Mouse (Mus musculus) heart, adult 2 months (tissue): Measurements from ENCODE around the gene Uevld. TPM values are rescaled to one million over a fixed set of nuclear protein-coding genes. Genes with fewer than 3 reads are reported as not detected.
A peak's percentile ranks its signal among the peaks of the same experiment; 100 is the strongest.

ENCODE experiments used
- DNase-seq, 2 experiments: peaks; one replicate each; pipeline ENCODE4 v3.0.0; 2021
- H3K27ac ChIP-seq: fragments of 200-600 bp; 2 replicates; pipeline ENCODE4 v1.8.1; 2022
- H3K27me3 ChIP-seq: fragments of 200-500 bp; 2 replicates; pipeline ENCODE4 v1.6.1; 2012; ENCODE audit warnings: mild to moderate bottlenecking, low read length, inconsistent platforms, mixed read lengths; ENCODE audit not compliant: control insufficient read depth, insufficient read depth
- H3K36me3 ChIP-seq: fragments of 200-500 bp; 2 replicates; pipeline ENCODE4 v1.6.1; 2012; ENCODE audit warnings: low read length, inconsistent platforms; ENCODE audit not compliant: control insufficient read depth, insufficient read depth
- H3K4me1 ChIP-seq: fragments of 200-500 bp; 2 replicates; pipeline ENCODE4 v1.6.1; 2011; ENCODE audit warnings: low read length; ENCODE audit not compliant: control insufficient read depth, insufficient read depth
- H3K4me3 ChIP-seq: fragments of 200-600 bp; 2 replicates; pipeline ENCODE4 v1.8.1; 2022
- H3K79me2 ChIP-seq: fragments of 200-500 bp; replicated peaks from 2 replicates; pipeline ENCODE4 v1.6.1; 2012; ENCODE audit warnings: mild to moderate bottlenecking, inconsistent platforms, low read length, moderate library complexity, mixed read lengths; ENCODE audit not compliant: control insufficient read depth, insufficient read depth
- H3K9ac ChIP-seq: fragments of 200-500 bp; 2 replicates; pipeline ENCODE4 v1.6.1; 2012; ENCODE audit warnings: low read depth, mild to moderate bottlenecking, control low read depth, inconsistent platforms, low read length, mixed read lengths
- CTCF ChIP-seq: fragments of 200-600 bp; IDR thresholded peaks from 2 replicates; pipeline ENCODE4 v1.8.1; 2022; ENCODE audit warnings: antibody characterized with exemption, mild to moderate bottlenecking, moderate library complexity
- EP300 ChIP-seq: fragments of 200-500 bp; IDR thresholded peaks from 2 replicates; pipeline ENCODE4 v1.6.1; 2011; ENCODE audit warnings: low read depth, low read length, control low read depth; ENCODE audit not compliant: insufficient read depth
- POLR2A ChIP-seq: fragments of 200-500 bp; IDR thresholded peaks from 2 replicates; pipeline ENCODE4 v1.6.1; 2011; ENCODE audit warnings: mild to moderate bottlenecking, low read depth, low read length, control low read depth; ENCODE audit not compliant: insufficient read depth
- WGBS: fragments of 180-500 bp; shearing (Covaris S2); methylation state at CpG from one replicate; pipeline ENCODE4 v1.1.7; 2018; 5-methylcytosine and 5-hydroxymethylcytosine counted together
- intact Hi-C: fragments of 180-260 bp; cut with DNase I; formaldehyde crosslinking; loops from one replicate; pipeline ENCODE4 v1.15.1; 2025
- polyA plus RNA-seq: library from polyadenylated mRNA; depleted of rRNA; stranded (reverse); fragments of >200 nt; gene quantifications from 2 replicates; pipeline ENCODE4 v1.2.3, GENCODE M21; 2012
- total RNA-seq, 2 experiments: library from RNA; stranded (reverse); gene quantifications; 2 replicates each; pipeline ENCODE4 v1.2.3; 2021

Gene Uevld
- total and polyA plus RNA-seq, 3 experiments: 2.9 to 10.3 (median 9.0) TPM

DNA sequence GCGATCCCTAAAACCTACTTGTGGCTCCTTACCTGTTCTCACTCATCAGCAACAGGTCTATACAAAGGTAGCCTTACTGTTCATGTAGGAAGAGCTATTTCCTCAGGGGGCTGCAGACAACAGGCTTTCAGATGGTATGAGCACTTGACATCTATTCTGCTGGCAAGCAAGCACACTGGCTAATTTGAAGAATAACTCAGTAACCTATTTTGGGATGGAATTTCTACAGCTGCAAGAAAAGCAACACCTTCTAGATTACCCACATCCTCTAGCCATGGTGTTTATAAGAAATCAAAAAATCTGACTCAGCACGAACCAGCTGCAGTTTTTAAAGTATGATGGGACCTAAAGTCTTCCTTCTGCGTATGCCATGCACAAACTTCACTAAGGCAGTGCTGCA lies 27.0 kb downstream of the Uevld start:
- Histone ChIP-seq H3K27ac (no peak overlapping the region), H3K9ac (no peak overlapping the region), H3K79me2 (no peaks in the 10 kb centered on the region), H3K4me3 (no peak overlapping the region), H3K36me3 (no peaks in the 10 kb centered on the region), H3K4me1 (no peaks in the 10 kb centered on the region), H3K27me3 (no peaks in the 10 kb centered on the region)
- TF ChIP-seq CTCF: no peak
- no peak for TF ChIP-seq POLR2A
- TF ChIP-seq EP300: no peak
- WGBS: 94% methylated on average over 3 of the region's 3 CpGs
- intact Hi-C loops: no loop called here
- no peak for DNase-seq

DNA sequence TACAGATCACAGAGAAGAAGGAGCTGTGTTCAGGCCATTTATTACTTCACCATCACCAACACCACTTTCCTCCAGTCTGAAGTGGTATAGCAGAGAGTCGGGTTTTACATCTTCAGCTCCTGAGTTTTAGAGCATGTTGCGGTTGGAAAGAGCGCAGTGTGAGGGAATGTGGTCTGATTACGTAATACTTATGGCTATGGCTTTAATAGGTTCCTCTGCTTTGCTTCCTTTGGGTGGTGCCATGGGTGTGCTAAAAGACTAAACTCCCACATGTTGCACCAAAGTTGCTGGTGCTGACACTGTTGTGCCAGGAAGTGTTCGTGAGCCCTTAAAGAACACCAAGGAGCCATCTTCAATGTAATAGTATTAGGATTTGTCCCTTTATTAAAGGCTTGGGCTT lies 30.0 kb downstream of the Uevld start:
- TF ChIP-seq CTCF (no peak), POLR2A (no peak), EP300 (no peak)
- DNase-seq: no peak
- no peaks in the 10 kb centered on the region for H3K79me2 ChIP-seq
- no peaks in the 10 kb centered on the region for H3K27me3 ChIP-seq
- no peak overlapping the region for H3K9ac ChIP-seq
- WGBS: 81% methylated on average over 5 of the region's 5 CpGs
- no peak overlapping the region for H3K27ac ChIP-seq
- no peaks in the 10 kb centered on the region for H3K4me1 ChIP-seq
- H3K4me3 ChIP-seq: no peak overlapping the region
- no peaks in the 10 kb centered on the region for H3K36me3 ChIP-seq
- intact Hi-C loops: no loop called here

DNA sequence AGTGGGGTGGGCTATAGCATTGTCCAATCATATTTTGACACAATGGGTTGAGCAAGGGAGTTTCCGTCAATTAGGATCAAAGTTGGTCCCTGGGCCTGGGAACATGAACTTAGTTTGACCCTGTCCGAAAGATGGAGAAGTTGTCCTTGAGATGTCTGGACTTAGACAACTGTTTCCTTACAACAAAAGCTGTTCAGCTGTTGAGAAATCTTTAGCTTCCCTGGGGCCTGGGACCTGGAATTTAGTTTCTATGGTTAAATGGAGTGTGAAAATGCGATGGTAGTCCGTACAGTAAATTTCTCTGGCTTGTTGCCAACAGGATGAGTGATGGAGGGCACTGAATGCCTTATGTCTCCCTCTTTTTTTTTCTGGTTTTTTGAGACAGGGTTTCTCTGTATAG lies 36.3 kb downstream of the Uevld start:
- intact Hi-C loops: loop anchor here (5.0 kb wide), 1 partner anchor 85 kb away; the partner anchor contains the start of gene Spty2d1

DNA sequence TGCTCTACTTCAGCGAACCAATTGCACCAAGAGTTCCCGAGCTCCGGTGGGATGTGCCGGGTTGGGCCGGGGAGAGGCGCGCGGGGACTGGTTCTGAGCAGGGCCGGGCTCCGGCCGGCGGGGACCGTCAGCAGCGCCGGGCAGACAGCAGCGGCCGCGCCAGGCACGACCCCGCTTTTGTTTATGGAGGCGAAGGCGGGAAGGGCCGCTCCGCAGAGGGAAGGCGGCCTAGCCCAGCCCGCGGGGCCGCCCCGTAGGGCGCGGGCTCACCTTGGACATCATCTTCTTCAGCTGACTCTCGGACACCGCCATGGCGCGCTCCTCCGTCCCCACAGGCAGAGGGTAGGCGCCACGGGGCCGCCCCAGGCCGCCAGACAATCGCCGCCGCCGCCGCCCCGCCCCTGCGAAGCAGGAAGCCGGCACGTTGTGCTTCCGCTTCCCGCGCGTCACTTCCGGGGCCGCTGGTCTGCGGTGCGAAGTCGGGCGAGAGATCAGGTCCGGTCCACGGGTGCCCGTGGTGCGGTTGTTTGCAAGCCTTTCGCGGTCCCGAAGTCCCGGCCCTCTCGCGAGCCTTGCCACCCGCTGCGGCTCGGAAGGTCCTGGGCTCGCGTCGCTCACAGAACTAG lies 38.7 kb downstream of the Uevld start, which contains the start of gene Tsg101:
Gene Tsg101, minus strand, starts transcription at position 419 of the 626 bp plus-strand sequence.
- DNase-seq: peak; percentile 95 to 97
- Histone ChIP-seq H3K4me1 (peaks cover 5% of the 10 kb centered on the region), H3K4me3 (peak within 1 kb of the TSS; percentile 88), H3K27ac (peak within 1 kb of the TSS; percentile 99), H3K79me2 (0 out of 2 replicates have a peak, but pooled peaks cover 2% of the 10 kb centered on the region), H3K36me3 (peaks cover 3% of the 10 kb centered on the region; the same call in 1 of the 2 replicates), H3K27me3 (no peaks in the 10 kb centered on the region), H3K9ac (peak within 1 kb of the TSS; percentile 98)
- TF ChIP-seq POLR2A (peak; percentile 98), CTCF (peak; percentile 47), EP300 (no peak)
- under 1% methylated on average over 75 of the region's 75 CpGs for WGBS
- intact Hi-C loops: loop anchor here (2.0 to 10.0 kb wide), 5 partner anchors 37 to 205 kb away; partner anchors contain the start of genes Gtf2h1, Hps5, Saa3 and Saal1

More for the DNA sequence above, 36.3 kb downstream of the Uevld start:
- no peak overlapping the region for H3K27ac ChIP-seq
- peaks cover 4% of the 10 kb centered on the region for H3K4me1 ChIP-seq
- TF ChIP-seq CTCF (no peak), EP300 (no peak), POLR2A (no peak)
- peaks cover 3% of the 10 kb centered on the region; the same call in 1 of the 2 replicates for H3K36me3 ChIP-seq
- H3K9ac ChIP-seq: no peak overlapping the region
- H3K79me2 ChIP-seq: 0 out of 2 replicates have a peak, but pooled peaks cover 2% of the 10 kb centered on the region
- WGBS: 61% methylated on average over 4 of the region's 4 CpGs
- no peaks in the 10 kb centered on the region for H3K27me3 ChIP-seq
- DNase-seq: no peak
- no peak overlapping the region for H3K4me3 ChIP-seq

DNA sequence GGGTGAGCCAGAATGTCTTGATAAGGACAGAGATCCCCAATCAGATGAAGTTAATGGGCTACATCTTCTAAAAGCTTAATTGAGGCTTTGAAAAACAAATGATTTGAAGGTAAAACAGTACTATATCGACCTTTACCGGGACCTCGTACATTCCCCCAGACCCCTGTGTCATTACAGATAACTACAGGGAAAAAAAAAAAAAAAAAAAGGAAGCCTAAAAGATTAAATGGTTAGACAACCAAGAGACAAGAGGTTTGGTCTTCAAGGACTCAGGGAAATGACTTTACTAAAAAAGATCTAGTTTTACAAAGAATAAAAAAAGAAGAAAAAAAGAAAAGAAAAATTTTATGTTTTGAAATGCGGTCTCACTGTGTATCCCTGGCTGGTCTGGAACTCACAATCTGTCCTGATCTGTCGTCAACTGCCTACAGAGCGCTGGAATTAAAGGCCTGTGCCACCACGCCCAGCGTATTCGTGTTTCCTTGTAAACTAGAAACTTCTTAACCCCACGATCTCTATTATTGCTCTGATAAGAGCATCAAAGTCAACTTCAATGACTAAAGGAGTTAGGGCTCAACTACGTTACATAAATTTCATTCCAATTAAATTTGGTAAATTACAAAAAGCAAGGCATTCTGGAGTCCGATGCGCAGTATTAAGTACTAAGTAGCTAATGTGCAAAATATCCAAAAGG lies 39.5 kb downstream of the Uevld start:
- peaks cover 5% of the 10 kb centered on the region for H3K4me1 ChIP-seq
- H3K27ac ChIP-seq: peak overlapping the region; percentile 99
- 6% methylated on average over 13 of the region's 13 CpGs for WGBS
- TF ChIP-seq CTCF (no peak), EP300 (no peak), POLR2A (no peak)
- H3K36me3 ChIP-seq: peaks cover 3% of the 10 kb centered on the region; the same call in 1 of the 2 replicates
- H3K9ac ChIP-seq: no peak overlapping the region
- intact Hi-C loops: loop anchor here (2.0 to 10.0 kb wide), 4 partner anchors 38 to 204 kb away; partner anchors contain the start of genes Gtf2h1, Hps5, Saa3 and Saal1
- no peak for DNase-seq
- H3K27me3 ChIP-seq: no peaks in the 10 kb centered on the region
- 0 out of 2 replicates have a peak, but pooled peaks cover 2% of the 10 kb centered on the region for H3K79me2 ChIP-seq
- peak overlapping the region; percentile 88 for H3K4me3 ChIP-seq
